Mouse (Mus musculus) stomach, embryonic 14.5 days (tissue): ENCODE measurements around the gene Cdk15. TPM values are rescaled to one million over a fixed set of nuclear protein-coding genes. Genes with fewer than 3 reads are reported as not detected.

Experiments used
- ATAC-seq: fragments of 200-750 bp; cut with Nextera tagmentation; 2 replicates; pipeline ENCODE4 v1.8.0; 2017; ENCODE audit warnings: low read depth, moderate TSS enrichment; ENCODE audit not compliant: insufficient number of reproducible peaks, insufficient read depth, low FRiP score
- H3K27ac ChIP-seq: fragments of 300-500 bp; sonication (generic); 2 replicates; pipeline ENCODE4 v1.5.1; 2014; ENCODE audit warnings: mild to moderate bottlenecking, low read length, moderate library complexity, mixed read lengths
- H3K27me3 ChIP-seq: fragments of 300-500 bp; sonication (generic); 2 replicates; pipeline ENCODE4 v1.6.1; 2014; ENCODE audit warnings: low read length, control low read depth, mixed read lengths; ENCODE audit not compliant: control insufficient read depth, insufficient read depth
- H3K36me3 ChIP-seq: fragments of 300-500 bp; sonication (generic); 2 replicates; pipeline ENCODE4 v1.6.1; 2014; ENCODE audit warnings: mild to moderate bottlenecking, control low read depth, low read length, moderate library complexity, mixed read lengths; ENCODE audit not compliant: control insufficient read depth, insufficient read depth
- H3K4me1 ChIP-seq: fragments of 300-500 bp; sonication (generic); 2 replicates; pipeline ENCODE4 v1.6.1; 2014; ENCODE audit warnings: low read length, control low read depth, mixed read lengths; ENCODE audit not compliant: control insufficient read depth, insufficient read depth
- H3K4me2 ChIP-seq: fragments of 300-500 bp; sonication (generic); replicated peaks from 2 replicates; pipeline ENCODE4 v1.6.1; 2014; ENCODE audit warnings: low read depth, low read length, control low read depth
- H3K4me3 ChIP-seq: fragments of 300-500 bp; sonication (generic); 2 replicates; pipeline ENCODE4 v1.5.1; 2014; ENCODE audit warnings: low read depth, low read length, control low read depth
- H3K9ac ChIP-seq: fragments of 300-500 bp; sonication (generic); replicated peaks from 2 replicates; pipeline ENCODE4 v1.6.1; 2014; ENCODE audit warnings: low read depth, mild to moderate bottlenecking, control low read depth, low read length, moderate library complexity, mixed read lengths
- H3K9me3 ChIP-seq: fragments of 300-500 bp; sonication (generic); 2 replicates; pipeline ENCODE4 v1.6.1; 2016; ENCODE audit warnings: low read depth, low read length, control low read depth; ENCODE audit not compliant: control insufficient read depth
- WGBS: fragments of 180-500 bp; shearing (Covaris S2); extraction: QIAGEN DNeasy Blood & Tissue Kit; methylation state at CpG from one replicate; pipeline ENCODE4 v1.1.7; 2014; 5-methylcytosine and 5-hydroxymethylcytosine counted together
- polyA plus RNA-seq: library from polyadenylated mRNA; unstranded; fragments of >200 nt; fragmentation: Nextera tagmentation; extraction: Ambion mirVana; gene quantifications from 2 replicates; pipeline ENCODE4 v1.2.1, GENCODE M21; 2014

Cdk15 gene
- polyA plus RNA-seq, 1 experiment from 2014 or later = not detected

GRCm38 (mm10) chr1:59253301-59253909 is 3.3 kb upstream of the Cdk15 start:
- no peak overlapping the region for H3K27ac ChIP-seq
- peak overlapping the region; percentile 48 for H3K4me2 ChIP-seq
- no peaks in the 10 kb centered on the region for H3K27me3 ChIP-seq
- H3K4me1 ChIP-seq = 0 out of 2 replicates have a peak, but pooled peaks cover 2% of the 10 kb centered on the region
- no peaks in the 10 kb centered on the region for H3K36me3 ChIP-seq
- H3K9me3 ChIP-seq = no peaks in the 10 kb centered on the region
- 3% methylated on average over 16 of the region's 18 CpGs for WGBS
- no peak overlapping the region for H3K9ac ChIP-seq
- ATAC-seq = no peak
- H3K4me3 ChIP-seq = peak overlapping the region; percentile 9; the same call in 1 of the 2 replicates

- H3K36me3 ChIP-seq = no peaks in the 10 kb centered on the region
- no peaks in the 10 kb centered on the region for H3K27me3 ChIP-seq
- WGBS = 67% methylated on average over 3 of the region's 3 CpGs
- H3K9ac ChIP-seq = no peak overlapping the region
- no peak for ATAC-seq
- no peaks in the 10 kb centered on the region for H3K9me3 ChIP-seq
- no peak overlapping the region for H3K27ac ChIP-seq
- H3K4me1 ChIP-seq = 0 out of 2 replicates have a peak, but pooled peaks cover 2% of the 10 kb centered on the region
- H3K4me2 ChIP-seq = no peak overlapping the region
- H3K4me3 ChIP-seq = no peak overlapping the region
These were observed 1.0 kb downstream of the Cdk15 start for GRCm38 (mm10) chr1:59257736-59258135.

GRCm38 (mm10) chr1:59268931-59269330 is 12.2 kb downstream of the Cdk15 start:
- H3K4me2 ChIP-seq = no peak overlapping the region
- peaks cover 12% of the 10 kb centered on the region for H3K4me1 ChIP-seq
- no peak overlapping the region for H3K9ac ChIP-seq
- no peaks in the 10 kb centered on the region for H3K27me3 ChIP-seq
- WGBS = 58% methylated on average over 8 of the region's 8 CpGs
- H3K36me3 ChIP-seq = no peaks in the 10 kb centered on the region
- no peak overlapping the region for H3K27ac ChIP-seq
- ATAC-seq = no peak
- H3K9me3 ChIP-seq = no peaks in the 10 kb centered on the region
- H3K4me3 ChIP-seq = no peak overlapping the region

- no peak overlapping the region for H3K27ac ChIP-seq
- no peak overlapping the region for H3K9ac ChIP-seq
- WGBS = 74% methylated on average over 6 of the region's 6 CpGs
These were observed 12.8 kb downstream of the Cdk15 start for GRCm38 (mm10) chr1:59269466-59269865.

GRCm38 (mm10) chr1:59269951-59270689 is 13.4 kb downstream of the Cdk15 start:
- Histone ChIP-seq H3K27ac (peak overlapping the region; percentile 39; the same call in 1 of the 2 replicates), H3K9ac (no peak overlapping the region), H3K4me3 (no peak overlapping the region), H3K4me2 (peak overlapping the region; percentile 1; the same call in 1 of the 2 replicates), H3K9me3 (no peaks in the 10 kb centered on the region), H3K4me1 (peaks cover 12% of the 10 kb centered on the region), H3K27me3 (no peaks in the 10 kb centered on the region), H3K36me3 (no peaks in the 10 kb centered on the region)
- 28% methylated on average over 20 of the region's 20 CpGs for WGBS
- ATAC-seq = no peak

More at GRCm38 (mm10) chr1:59269466-59269865, 12.8 kb downstream of the Cdk15 start:
- H3K4me3 ChIP-seq = no peak overlapping the region
- H3K4me1 ChIP-seq = peaks cover 12% of the 10 kb centered on the region
- no peak overlapping the region for H3K4me2 ChIP-seq
- no peaks in the 10 kb centered on the region for H3K27me3 ChIP-seq
- H3K9me3 ChIP-seq = no peaks in the 10 kb centered on the region
- H3K36me3 ChIP-seq = no peaks in the 10 kb centered on the region
- ATAC-seq = no peak

- 41% methylated on average over 3 of the region's 3 CpGs for WGBS
- H3K27ac ChIP-seq = no peak overlapping the region
These were observed 15.5 kb downstream of the Cdk15 start for GRCm38 (mm10) chr1:59272189-59272588.

GRCm38 (mm10) chr1:59285880-59286279 is 29.2 kb downstream of the Cdk15 start:
- no peak overlapping the region for H3K27ac ChIP-seq
- H3K4me1 ChIP-seq = no peaks in the 10 kb centered on the region
- no peak overlapping the region for H3K4me2 ChIP-seq
- no peaks in the 10 kb centered on the region for H3K27me3 ChIP-seq
- no peaks in the 10 kb centered on the region for H3K36me3 ChIP-seq
- ATAC-seq = no peak
- no peak overlapping the region for H3K4me3 ChIP-seq
- H3K9me3 ChIP-seq = no peaks in the 10 kb centered on the region
- WGBS = 87% methylated on average over 5 of the region's 5 CpGs
- no peak overlapping the region for H3K9ac ChIP-seq

More at GRCm38 (mm10) chr1:59272189-59272588, 15.5 kb downstream of the Cdk15 start:
- Histone ChIP-seq H3K9me3 (no peaks in the 10 kb centered on the region), H3K27me3 (no peaks in the 10 kb centered on the region), H3K9ac (no peak overlapping the region), H3K4me2 (no peak overlapping the region), H3K4me3 (no peak overlapping the region), H3K36me3 (no peaks in the 10 kb centered on the region), H3K4me1 (peaks cover 12% of the 10 kb centered on the region)
- ATAC-seq = no peak

GRCm38 (mm10) chr1:59286316-59286850 is 29.7 kb downstream of the Cdk15 start:
- Histone ChIP-seq H3K9ac (no peak overlapping the region), H3K36me3 (no peaks in the 10 kb centered on the region), H3K4me1 (no peaks in the 10 kb centered on the region), H3K9me3 (no peaks in the 10 kb centered on the region), H3K27ac (no peak overlapping the region), H3K4me2 (no peak overlapping the region), H3K27me3 (no peaks in the 10 kb centered on the region), H3K4me3 (no peak overlapping the region)
- 75% methylated on average over 13 of the region's 13 CpGs for WGBS
- no peak for ATAC-seq
